Mouse (Mus musculus) induced T-regulatory cell, adult 2 months (primary cell): ENCODE measurements at regions not wholly inside any gene's neighbourhood (a gene's known extent, or its start where the extent isn't known, plus 50 kb on each side); places are given as distances from the start of the nearest gene placed in this dataset.
"Not testable (repeated sequence)": the region's sequence is repeated elsewhere in the genome, so short reads cannot be mapped to it uniquely, and the experiment has no call there.

Experiments used
- DNase-seq: peaks from one replicate; pipeline ENCODE4 v3.0.0-alpha.2; 2012; ENCODE audit warnings: low read depth

DNA sequence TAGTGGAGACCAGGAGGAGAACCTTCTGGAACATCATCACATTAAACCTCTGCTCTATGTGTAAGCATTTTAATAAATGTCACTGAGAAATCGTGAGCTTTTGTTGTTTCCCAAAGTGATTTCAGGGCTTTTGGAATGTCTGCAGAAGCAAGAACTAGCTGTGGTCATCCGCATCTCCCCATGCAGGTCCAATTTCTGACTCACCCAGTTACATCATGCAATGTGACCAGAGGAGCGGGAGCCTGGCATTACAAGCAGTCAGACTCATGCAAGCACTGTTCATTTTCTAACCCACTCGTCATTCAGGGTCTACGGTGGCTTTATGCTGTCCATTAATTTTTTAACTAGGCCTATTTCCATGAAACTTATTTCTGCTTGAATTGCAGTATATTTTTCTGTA is 151.2 kb upstream of the Supt20 start:
- no peak for DNase-seq

DNA sequence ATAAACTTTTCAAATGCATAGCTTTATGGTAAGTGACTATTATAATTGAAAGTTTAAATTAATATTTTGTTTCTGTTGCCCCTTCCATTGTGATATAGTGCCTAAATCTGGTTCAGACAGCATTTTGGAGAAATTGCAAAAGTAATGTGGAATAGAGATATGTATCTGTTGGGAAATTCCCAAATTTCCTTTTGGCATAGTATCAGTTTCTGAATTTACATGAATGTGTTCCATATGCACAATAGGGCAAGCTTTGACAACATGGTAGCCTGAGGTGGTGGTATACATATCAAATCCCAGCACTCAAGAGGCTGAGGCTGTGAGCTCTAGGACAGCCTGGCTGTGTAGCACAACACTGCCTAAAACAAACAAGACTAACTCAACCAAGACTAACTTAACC is 147.2 kb upstream of the Supt20 start:
- no peak for DNase-seq

GRCm38 (mm10) chr3:54551908-54552307 is 140.7 kb upstream of the Supt20 start:
- DNase-seq = no peak

DNA sequence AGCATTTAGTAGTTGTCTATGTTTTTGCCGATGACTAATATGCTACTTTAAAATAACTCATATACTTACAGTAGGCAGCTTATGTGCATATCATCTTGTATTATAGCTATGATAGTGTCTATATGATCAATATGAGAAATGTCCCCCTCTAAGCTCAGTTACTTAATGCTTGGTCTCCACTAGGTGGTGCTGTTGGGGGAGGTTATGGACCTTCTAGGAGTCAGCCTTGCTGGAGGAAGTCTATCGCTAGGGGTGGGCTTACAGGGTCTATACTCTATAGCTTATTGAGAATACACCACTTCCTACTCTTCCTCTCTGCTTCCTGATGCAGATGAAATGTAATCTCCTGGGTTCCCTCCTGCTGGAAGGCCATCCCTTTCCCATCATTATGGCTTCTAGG is 136.7 kb upstream of the Supt20 start:
- peak; percentile 37 for DNase-seq

- no peak for DNase-seq
Measured at GRCm38 (mm10) chr3:54559053-54559452, 133.6 kb upstream of the Supt20 start.

DNA sequence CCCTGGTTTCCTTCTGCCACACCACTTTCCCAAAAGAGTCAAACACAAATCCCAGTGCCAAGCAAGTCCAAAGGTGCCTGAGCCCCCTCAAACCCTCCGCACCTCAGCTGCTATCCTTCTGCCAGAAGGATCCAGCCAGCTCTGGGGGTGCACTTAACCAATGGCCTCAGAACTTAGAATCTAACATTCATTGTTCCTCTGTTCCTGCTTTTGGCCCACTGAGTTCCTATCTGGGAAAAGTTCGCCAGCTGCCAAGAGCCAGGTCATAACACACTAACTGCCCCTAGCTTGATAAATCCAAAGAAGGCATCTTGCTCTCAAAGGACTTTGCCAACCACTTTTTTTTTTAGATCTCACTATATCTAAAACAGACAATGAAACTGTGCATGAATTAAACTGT is 133.1 kb upstream of the Supt20 start:
- DNase-seq = no peak

DNA sequence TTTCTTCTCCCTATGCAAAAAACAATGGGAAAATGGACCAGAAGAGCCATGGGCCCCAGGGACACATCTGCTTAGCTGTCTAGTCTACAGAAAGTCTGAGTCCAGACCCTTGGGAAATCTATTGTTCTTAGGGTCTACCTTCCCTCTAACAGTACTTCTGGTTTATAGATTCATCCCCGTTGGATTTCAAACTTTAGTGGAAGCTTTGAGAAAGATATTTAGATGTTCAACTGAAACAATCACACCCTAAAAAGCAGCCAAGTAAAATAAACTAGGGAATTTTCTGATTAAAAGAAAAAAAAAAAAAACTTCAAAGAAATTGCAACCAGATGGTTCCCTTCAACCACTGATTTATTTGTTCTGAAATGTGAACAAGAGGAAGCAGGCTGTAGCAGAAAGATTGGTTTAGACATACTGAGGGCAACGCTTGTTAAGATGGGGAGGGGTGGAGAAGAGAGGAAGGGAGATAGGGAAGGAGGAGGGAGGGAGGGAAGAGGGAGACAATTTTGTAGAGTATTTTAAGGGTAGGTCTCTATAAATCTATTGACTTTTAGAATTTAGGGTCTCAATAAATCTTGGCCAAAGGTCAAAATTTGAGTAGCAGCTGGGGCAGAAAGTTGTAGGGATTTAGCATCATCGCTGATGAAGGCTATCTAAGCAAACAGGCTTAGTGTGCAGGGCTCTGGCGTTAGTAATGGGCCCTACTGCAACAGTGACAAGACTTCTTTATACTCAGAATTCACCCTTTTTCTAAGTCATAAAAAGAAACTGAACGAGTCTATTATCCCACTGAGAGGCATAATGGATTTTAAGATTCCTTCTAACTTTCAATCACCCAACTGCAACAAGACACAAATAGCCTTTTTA is 132.3 kb upstream of the Supt20 start:
- DNase-seq = no peak

DNA sequence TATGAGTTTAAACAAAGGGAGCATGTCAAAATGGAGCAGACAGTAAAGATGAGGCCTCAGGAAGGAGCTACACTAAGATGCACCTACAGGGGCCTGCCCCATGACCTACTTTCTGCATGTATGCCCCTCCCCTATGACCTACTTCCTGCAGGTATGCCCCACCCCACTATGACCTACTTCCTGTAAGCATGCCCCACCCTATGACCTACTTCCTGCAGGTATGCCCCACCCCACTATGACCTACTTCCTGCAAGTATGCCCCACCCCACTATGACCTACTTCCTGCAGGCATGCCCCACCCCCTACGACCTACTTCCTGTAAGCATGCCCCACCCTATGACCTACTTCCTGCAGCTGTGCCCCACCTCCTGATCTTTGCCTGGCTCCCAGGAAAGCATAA is 125.3 kb upstream of the Supt20 start:
- DNase-seq = peak; percentile 33

GRCm38 (mm10) chr3:54568096-54568495 is 124.5 kb upstream of the Supt20 start:
- DNase-seq = no peak

DNA sequence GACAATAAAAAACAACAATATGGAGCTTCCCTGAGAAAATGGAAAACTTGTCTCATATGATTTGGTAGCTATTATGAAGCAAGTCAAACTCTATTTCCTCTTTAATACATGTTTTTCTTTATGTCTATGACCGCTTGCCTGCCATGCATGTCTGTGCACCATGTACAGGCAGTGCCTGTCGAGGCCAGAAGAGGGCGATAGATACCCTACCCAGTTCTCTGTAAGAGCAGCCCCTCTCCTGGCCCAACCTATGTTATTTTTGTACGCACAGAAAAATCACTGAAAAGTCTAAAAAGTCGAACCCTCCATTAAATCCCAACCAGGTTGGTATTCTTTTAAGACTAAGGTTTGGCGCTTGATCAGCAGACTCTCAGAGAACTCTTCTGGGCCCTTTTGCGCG is 122.1 kb upstream of the Supt20 start:
- DNase-seq = no peak

DNA sequence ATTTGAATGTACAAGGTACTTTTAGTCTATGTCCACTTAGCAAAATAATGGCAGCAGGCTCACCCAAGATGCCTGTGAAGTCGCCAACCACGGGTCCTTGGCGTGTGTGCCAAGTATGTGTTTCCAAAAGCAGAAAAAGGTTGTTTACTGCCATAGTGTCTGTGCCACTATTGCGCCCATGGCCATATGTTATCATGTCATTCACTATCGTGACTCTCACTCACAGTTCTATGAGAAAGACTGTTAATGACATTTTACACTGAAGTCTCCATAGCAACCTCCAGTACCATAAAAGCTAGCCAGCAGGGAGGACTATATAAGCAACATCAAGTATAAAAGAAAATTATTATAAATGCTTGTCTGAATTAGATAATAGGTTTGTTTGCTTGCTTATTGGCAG is 114.8 kb upstream of the Supt20 start:
- DNase-seq = no peak

- no peak for DNase-seq
Measured at GRCm38 (mm10) chr3:54579425-54579824, 113.2 kb upstream of the Supt20 start.

- no peak for DNase-seq
Measured at GRCm38 (mm10) chr3:54580339-54580738, 112.3 kb upstream of the Supt20 start.

DNA sequence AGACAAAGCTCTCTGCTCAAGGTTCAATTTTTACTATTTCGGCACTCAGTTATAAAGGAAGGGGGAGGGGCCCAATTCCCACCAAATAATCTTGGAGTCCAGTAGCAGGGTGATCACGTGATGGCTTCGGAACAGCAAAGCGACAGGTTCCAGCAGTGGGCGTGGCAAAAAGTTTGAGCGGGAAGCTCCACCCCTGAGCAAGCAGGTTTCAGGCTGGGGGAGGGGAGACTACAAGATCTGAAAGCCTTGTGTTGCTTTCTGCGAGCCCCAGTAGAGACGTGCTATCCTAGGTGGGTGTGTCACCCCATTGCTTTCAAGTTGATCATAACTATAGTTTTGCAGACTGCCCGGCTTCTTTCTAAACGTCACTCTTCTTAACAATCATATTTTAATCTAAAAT is 106.8 kb upstream of the Supt20 start:
- not testable (repeated sequence) for DNase-seq

DNA sequence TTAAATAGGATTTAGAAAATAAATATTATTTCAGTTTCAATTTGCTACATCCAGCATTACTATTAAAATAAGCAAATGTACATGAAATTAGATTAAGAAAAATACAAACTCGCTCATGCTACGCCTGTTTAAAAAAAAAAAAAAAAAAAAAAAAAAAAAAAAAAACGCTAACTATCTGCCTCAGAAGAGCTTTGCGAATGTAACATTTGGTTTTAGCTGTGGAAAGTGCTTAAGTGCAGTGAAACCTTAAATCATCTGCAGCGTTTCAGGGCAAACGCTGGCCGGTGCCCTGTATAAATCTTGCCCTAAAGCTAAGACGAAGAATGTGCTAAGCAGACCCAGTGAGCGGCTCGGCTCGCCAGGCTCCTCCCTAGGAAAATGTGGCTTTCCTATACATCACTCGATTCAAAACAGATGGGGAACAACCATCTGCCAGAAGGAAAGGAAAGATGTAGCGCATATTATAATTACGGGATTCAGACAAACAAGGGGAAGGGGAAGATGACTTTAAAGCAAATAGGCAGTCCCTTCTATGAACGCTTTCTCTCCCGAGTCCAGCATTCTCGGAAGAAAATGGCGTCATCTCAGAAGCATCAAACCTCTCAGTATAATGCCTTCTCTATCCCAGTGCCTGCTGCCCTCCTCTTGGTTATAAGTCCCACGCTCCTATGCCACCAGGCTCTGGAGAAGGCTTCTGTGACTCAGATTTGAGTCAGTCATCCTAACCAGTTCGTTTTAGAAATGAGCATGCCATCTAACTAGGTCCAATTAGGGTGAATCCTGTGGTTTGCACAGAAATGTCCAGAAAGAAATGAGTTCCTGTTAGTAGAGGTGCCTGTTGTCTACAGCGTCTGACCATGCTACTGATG is 105.2 kb upstream of the Supt20 start:
- no peak for DNase-seq

DNA sequence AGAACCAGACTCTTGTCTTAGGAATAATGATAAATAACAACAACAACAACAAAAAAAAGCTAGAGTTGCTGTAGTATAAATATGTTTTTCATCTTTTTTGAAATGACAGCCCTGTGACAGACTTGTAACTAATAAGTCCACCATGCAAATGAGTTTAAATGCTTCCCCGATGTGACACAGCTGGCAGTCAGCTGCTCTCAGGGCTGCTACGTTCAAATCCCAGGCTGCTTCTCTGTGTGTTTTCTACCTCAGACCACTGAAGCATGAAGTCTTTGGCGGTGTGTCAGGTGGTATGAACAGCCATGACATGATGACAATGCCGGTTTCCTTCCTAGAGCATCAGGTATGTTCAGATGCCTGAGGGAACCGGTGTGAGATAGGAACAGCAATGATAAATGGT is 104.4 kb upstream of the Supt20 start:
- no peak for DNase-seq

DNA sequence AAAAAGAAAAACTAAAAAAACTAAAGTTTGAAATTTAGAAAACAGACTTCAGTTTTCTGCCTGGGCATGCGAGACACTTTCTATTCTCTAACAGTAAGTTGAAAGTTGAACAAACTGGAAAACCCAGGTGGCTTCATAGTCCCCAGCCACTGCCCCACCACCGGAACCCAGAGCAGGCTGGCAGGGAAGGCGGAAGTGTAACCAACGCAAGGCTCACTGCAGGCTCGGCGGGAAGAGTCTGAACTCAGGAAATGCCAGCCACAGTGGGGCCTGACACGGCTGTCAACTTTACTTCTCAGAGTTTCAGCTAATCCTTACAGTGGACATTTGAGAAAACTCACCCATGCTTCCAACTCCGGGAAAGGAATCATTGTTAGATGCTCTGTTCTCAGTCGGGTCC is 102.6 kb upstream of the Supt20 start:
- peak; percentile 60 for DNase-seq

DNA sequence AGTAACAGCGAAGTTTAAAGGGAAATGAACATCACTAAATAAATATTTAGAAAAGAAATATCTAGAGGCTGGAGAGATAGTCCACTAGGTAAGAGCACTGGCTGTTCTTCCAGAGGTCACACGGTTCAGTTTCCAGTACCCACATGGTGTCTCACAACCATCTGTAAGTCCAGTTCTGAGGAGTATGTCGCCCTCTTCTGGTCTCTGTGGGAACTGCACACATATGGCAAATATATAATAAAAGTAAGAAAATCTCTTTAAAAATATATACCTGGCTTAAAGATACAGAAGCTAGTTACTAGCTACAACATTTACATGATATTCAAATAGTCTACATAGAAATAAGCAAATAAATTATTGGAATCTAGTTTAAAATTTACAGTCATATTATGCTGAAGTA is 101.4 kb upstream of the Supt20 start:
- peak; percentile 51 for DNase-seq

DNA sequence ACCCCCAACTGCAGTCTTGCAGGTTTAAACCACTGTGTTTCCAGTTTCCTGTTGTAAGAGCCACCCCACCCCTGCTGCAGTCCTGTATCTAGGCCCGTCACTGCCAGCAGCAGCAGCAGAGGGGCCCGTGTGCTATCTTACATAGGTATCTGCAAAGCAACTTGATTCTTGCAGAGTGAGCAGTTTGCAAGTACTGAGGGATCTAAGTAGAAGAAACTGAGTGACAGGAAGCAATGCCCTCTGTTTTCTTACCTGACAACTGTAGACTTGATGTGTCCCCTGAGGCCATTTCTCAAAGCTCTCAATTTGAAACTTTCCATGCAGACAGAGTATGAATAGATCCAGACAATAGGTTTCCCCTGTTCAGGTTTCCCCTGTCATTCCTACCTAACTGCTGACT is 100.5 kb upstream of the Supt20 start:
- no peak for DNase-seq

GRCm38 (mm10) chr3:54592655-54593428 is 99.8 kb upstream of the Supt20 start:
- DNase-seq = peak; percentile 47

DNA sequence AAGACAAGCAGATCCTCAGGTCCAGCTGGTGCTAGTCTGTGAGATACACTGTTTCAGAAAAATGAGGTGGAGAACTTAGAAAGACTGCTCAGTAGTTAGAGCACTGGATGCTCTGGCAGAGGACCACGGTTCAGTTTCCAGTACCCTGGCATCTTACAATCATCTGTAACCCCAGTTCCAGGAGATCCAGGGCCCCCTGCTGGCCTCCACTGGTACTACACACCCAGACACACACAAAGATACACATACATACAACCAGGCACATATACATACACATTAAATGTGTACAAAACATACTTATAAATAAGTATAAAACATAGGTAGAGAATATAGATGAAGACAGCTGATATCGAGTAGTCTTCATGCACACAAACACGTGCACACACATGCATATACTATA is 97.4 kb upstream of the Supt20 start:
- peak; percentile 29 for DNase-seq
